Mouse (Mus musculus): ENCODE results near the gene Wnt4. TPM values are rescaled to one million over a fixed set of nuclear protein-coding genes. Genes with fewer than 3 reads are reported as not detected.

Wnt4 gene
- polyA plus RNA-seq, 1 experiment from 2014 or later = 2.7 TPM

DNA sequence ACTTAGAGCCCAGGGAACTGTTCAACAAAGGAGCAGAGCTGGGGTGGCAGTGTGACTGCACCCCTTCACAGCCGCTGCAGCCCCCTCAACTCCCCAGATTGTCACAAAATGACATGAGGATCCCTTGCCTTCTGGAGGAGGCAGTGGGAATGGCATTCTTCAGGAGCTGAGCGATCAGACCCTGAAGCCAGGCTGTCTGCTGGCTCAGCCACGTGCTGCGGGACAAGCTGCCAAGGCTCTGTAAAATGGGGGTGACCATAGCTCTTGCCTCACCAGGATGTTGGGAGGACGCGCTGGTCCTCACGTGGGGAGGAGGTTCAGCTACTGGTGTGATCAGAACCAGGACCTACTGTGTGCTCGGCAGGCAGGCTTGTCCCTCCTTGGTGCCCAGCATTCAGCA lies 17.7 kb downstream of the Wnt4 start:
- no peaks in the 10 kb centered on the region for H3K27me3 ChIP-seq (ENCODE audit: control insufficient read depth, insufficient read depth, low read depth, low read length)
- no peak overlapping the region for H3K4me2 ChIP-seq (ENCODE audit: low read length)
- no peak overlapping the region for H3K9ac ChIP-seq (ENCODE audit: low read depth, low read length)
- H3K36me3 ChIP-seq (ENCODE audit: control insufficient read depth, insufficient read depth, low read length) = no peaks in the 10 kb centered on the region
- no peak for ATAC-seq
- 85% methylated on average over 8 of the region's 8 CpGs for WGBS
- no peak overlapping the region for H3K4me3 ChIP-seq (ENCODE audit: low read depth, low read length)
- H3K27ac ChIP-seq (ENCODE audit: low read length) = no peak overlapping the region
- no peaks in the 10 kb centered on the region for H3K9me3 ChIP-seq (replicated peaks; ENCODE audit: control insufficient read depth, low read length, poor library complexity, severe bottlenecking)
- H3K4me1 ChIP-seq (ENCODE audit: control insufficient read depth, insufficient read depth, low read length) = no peaks in the 10 kb centered on the region

DNA sequence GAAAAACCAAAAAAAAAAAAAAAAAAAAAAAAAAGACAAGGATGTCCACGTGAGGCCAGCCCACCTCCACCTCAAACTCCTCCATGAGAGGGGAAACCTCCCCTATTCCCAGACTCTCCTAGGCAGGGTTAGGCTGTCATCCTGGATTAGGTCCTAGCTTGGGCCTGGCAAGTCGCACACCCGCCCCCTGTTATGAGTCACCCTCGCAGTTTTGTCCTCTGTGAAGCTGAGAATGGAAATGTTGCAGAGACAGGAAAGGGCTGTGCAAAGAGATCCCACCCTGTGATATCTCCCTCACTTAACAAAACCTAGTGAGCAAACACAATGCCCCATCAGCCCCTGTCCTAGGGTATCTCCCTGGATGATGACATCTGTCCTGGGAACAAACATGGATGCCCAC lies 20.3 kb downstream of the Wnt4 start:
- Histone ChIP-seq H3K4me3 (ENCODE audit: low read depth, low read length) (no peak overlapping the region), H3K4me1 (ENCODE audit: control insufficient read depth, insufficient read depth, low read length) (0 out of 2 replicates have a peak, but pooled peaks cover 3% of the 10 kb centered on the region), H3K27me3 (ENCODE audit: control insufficient read depth, insufficient read depth, low read depth, low read length) (no peaks in the 10 kb centered on the region), H3K27ac (ENCODE audit: low read length) (no peak overlapping the region), H3K36me3 (ENCODE audit: control insufficient read depth, insufficient read depth, low read length) (no peaks in the 10 kb centered on the region), H3K4me2 (ENCODE audit: low read length) (no peak overlapping the region), H3K9ac (ENCODE audit: low read depth, low read length) (no peak overlapping the region), H3K9me3 (replicated peaks; ENCODE audit: control insufficient read depth, low read length, poor library complexity, severe bottlenecking) (no peaks in the 10 kb centered on the region)
- 93% methylated on average over 4 of the region's 4 CpGs for WGBS
- no peak for ATAC-seq

DNA sequence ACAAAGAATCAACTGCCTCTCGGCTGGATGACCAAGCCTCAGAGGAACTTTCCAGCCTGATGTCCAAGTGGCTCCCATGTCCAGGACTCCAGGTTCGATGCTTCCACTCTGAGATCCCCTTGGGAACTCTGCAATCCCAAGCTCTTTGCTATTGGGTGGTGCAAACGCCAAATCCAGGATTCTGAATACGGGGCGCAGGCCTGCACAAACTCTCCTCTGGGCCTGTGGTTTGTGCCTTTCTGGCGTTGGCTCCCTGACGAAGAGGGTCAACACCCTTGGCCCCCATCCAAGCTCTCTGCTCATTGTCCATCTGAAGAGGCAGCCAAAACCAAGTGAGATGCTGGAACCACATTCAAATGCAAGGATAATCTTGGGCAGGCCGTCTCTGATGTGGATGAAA lies 21.1 kb downstream of the Wnt4 start:
- no peak for ATAC-seq
- H3K27ac ChIP-seq (ENCODE audit: low read length) = no peak overlapping the region
- H3K27me3 ChIP-seq (ENCODE audit: control insufficient read depth, insufficient read depth, low read depth, low read length) = no peaks in the 10 kb centered on the region
- 0 out of 2 replicates have a peak, but pooled peaks cover 3% of the 10 kb centered on the region for H3K4me1 ChIP-seq (ENCODE audit: control insufficient read depth, insufficient read depth, low read length)
- 73% methylated on average over 8 of the region's 8 CpGs for WGBS
- H3K9ac ChIP-seq (ENCODE audit: low read depth, low read length) = no peak overlapping the region
- no peak overlapping the region for H3K4me2 ChIP-seq (ENCODE audit: low read length)
- H3K4me3 ChIP-seq (ENCODE audit: low read depth, low read length) = no peak overlapping the region
- no peaks in the 10 kb centered on the region for H3K9me3 ChIP-seq (replicated peaks; ENCODE audit: control insufficient read depth, low read length, poor library complexity, severe bottlenecking)
- no peaks in the 10 kb centered on the region for H3K36me3 ChIP-seq (ENCODE audit: control insufficient read depth, insufficient read depth, low read length)

DNA sequence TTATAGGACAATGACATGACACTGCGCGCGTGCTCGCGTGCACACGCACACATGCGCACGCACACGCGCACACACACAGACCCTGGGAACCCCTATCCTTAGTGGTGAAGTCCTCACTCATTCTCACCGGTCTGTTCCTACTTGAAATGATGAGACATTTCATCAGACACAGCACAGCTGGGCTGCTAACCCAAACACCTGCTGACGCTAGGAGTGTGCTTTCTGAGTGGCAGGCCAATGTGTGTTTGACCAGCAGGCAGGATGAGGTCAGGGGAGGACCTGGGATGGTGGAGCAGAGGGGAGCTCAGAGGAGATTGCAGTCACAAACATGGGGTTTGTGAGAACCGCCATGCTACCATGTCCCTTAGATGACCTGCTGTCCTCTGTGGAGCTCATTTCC lies 22.9 kb downstream of the Wnt4 start:
- Histone ChIP-seq H3K9ac (ENCODE audit: low read depth, low read length) (no peak overlapping the region), H3K9me3 (replicated peaks; ENCODE audit: control insufficient read depth, low read length, poor library complexity, severe bottlenecking) (no peaks in the 10 kb centered on the region), H3K36me3 (ENCODE audit: control insufficient read depth, insufficient read depth, low read length) (no peaks in the 10 kb centered on the region), H3K27me3 (ENCODE audit: control insufficient read depth, insufficient read depth, low read depth, low read length) (no peaks in the 10 kb centered on the region), H3K27ac (ENCODE audit: low read length) (no peak overlapping the region), H3K4me2 (ENCODE audit: low read length) (no peak overlapping the region), H3K4me3 (ENCODE audit: low read depth, low read length) (no peak overlapping the region), H3K4me1 (ENCODE audit: control insufficient read depth, insufficient read depth, low read length) (0 out of 2 replicates have a peak, but pooled peaks cover 3% of the 10 kb centered on the region)
- WGBS = 96% methylated on average over 13 of the region's 13 CpGs
- no peak for ATAC-seq

DNA sequence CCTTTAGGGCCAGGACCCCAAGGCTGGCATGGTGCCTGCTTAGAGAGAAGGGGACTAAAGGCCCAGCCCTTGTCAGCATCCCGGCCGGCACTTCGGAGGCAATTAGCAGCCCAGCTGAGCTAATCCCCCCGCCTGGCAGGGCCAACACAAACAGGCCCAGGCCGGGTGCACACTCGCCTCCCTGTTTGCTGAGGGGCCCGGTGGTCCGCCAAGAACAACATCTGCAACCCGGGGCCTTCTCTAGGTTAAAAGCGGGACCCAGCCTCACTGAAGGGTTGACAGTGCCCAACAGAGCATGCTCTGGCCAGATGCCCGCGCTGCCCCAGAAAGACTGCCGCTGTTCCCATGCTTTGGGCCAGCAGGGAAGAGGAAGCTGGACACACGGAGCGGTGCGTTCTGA lies 24.3 kb downstream of the Wnt4 start:
- Histone ChIP-seq H3K4me2 (ENCODE audit: low read length) (no peak overlapping the region), H3K36me3 (ENCODE audit: control insufficient read depth, insufficient read depth, low read length) (no peaks in the 10 kb centered on the region), H3K9me3 (replicated peaks; ENCODE audit: control insufficient read depth, low read length, poor library complexity, severe bottlenecking) (no peaks in the 10 kb centered on the region), H3K4me3 (ENCODE audit: low read depth, low read length) (no peak overlapping the region), H3K27ac (ENCODE audit: low read length) (no peak overlapping the region), H3K4me1 (ENCODE audit: control insufficient read depth, insufficient read depth, low read length) (0 out of 2 replicates have a peak, but pooled peaks cover 3% of the 10 kb centered on the region), H3K27me3 (ENCODE audit: control insufficient read depth, insufficient read depth, low read depth, low read length) (no peaks in the 10 kb centered on the region), H3K9ac (ENCODE audit: low read depth, low read length) (no peak overlapping the region)
- no peak for ATAC-seq
- WGBS = 59% methylated on average over 16 of the region's 16 CpGs

DNA sequence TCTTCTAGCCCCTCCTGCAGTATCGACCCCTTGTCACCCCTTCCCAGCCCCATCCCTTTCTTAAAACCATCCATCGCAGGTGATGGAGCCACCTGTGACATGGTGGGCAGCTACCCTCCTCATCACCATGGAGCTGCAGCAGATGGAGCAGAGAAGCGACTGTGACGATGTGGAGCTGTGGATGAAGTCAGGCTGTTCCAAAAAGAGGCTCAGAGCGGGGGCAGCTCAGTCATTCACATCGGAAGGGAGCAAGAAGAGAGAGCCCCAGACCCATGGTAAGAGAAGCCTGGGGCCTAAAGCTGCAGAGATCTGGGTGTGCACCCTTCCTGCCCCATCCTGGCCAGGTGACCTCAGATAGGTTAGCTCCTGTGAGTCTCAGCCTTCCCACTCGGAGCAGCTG lies 26.8 kb downstream of the Wnt4 start:
- no peak overlapping the region for H3K4me2 ChIP-seq (ENCODE audit: low read length)
- no peak overlapping the region for H3K4me3 ChIP-seq (ENCODE audit: low read depth, low read length)
- no peak for ATAC-seq
- no peak overlapping the region for H3K9ac ChIP-seq (ENCODE audit: low read depth, low read length)
- no peak overlapping the region for H3K27ac ChIP-seq (ENCODE audit: low read length)
- H3K27me3 ChIP-seq (ENCODE audit: control insufficient read depth, insufficient read depth, low read depth, low read length) = no peaks in the 10 kb centered on the region
- H3K4me1 ChIP-seq (ENCODE audit: control insufficient read depth, insufficient read depth, low read length) = peaks cover 5% of the 10 kb centered on the region; the same call in 1 of the 2 replicates
- H3K36me3 ChIP-seq (ENCODE audit: control insufficient read depth, insufficient read depth, low read length) = no peaks in the 10 kb centered on the region
- WGBS = 95% methylated on average over 7 of the region's 7 CpGs
- no peaks in the 10 kb centered on the region for H3K9me3 ChIP-seq (replicated peaks; ENCODE audit: control insufficient read depth, low read length, poor library complexity, severe bottlenecking)

DNA sequence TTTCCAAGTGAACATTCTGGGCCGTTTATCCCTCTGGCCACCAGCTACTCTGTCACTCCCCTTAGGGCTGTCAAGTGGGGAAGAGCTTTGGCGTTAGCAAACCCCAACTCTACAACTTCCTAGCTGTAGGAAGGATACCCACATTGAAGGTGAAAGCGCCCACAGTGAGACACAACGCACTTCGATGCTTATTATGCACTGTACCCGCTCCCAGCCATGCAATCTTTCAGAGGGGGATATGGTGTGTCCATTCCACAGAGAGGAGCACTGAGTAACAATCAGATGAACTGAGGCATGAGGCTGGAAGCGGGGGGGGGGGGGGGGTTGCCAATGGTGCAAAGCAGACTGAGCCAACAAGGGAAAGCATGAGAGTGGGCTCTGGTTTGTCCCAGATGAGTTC lies 27.8 kb downstream of the Wnt4 start:
- Histone ChIP-seq H3K9ac (ENCODE audit: low read depth, low read length) (no peak overlapping the region), H3K4me3 (ENCODE audit: low read depth, low read length) (no peak overlapping the region), H3K27ac (ENCODE audit: low read length) (no peak overlapping the region), H3K9me3 (replicated peaks; ENCODE audit: control insufficient read depth, low read length, poor library complexity, severe bottlenecking) (no peaks in the 10 kb centered on the region), H3K4me1 (ENCODE audit: control insufficient read depth, insufficient read depth, low read length) (peaks cover 5% of the 10 kb centered on the region; the same call in 1 of the 2 replicates), H3K27me3 (ENCODE audit: control insufficient read depth, insufficient read depth, low read depth, low read length) (no peaks in the 10 kb centered on the region), H3K4me2 (ENCODE audit: low read length) (no peak overlapping the region), H3K36me3 (ENCODE audit: control insufficient read depth, insufficient read depth, low read length) (no peaks in the 10 kb centered on the region)
- ATAC-seq = no peak
- WGBS = 93% methylated on average over 6 of the region's 7 CpGs

DNA sequence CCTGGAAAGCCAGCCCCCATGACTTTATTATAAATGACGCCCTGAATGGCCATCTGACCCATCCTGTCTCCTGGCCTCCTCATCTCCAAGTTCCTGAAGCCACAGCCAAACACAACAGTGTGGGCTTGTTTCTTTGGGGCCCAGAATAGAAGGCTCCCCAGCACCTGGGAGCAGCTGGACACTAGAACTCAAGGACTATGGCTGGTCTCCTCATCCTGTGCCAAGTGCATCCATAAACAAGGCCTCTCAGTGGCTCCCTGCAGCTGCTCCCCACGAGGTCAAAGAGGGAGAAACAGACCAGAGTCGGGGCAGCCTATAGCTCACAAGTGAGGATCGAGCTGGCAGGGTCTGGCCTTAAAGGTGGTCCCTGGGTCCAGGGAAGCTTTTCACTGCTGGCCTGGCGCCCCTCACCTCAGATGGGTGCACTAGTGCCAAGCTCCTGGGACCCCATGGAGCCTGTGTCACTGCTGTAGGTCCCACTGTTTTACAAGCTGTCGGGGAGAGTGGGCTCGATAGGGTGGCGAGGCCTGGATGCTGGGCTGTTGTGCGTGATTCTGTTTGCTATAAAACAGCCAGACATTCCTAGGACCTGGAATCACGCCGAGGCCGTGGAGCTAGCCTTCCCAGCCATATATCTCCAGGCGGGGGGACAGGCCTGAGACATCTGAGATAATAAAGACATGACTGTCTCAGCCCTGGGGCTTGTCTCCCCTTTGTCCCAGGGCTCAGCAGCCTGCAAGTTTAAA lies 28.7 kb downstream of the Wnt4 start:
- Histone ChIP-seq H3K4me3 (ENCODE audit: low read depth, low read length) (no peak overlapping the region), H3K4me2 (ENCODE audit: low read length) (no peak overlapping the region), H3K9ac (ENCODE audit: low read depth, low read length) (peak overlapping the region; percentile 16; the same call in 1 of the 2 replicates), H3K9me3 (replicated peaks; ENCODE audit: control insufficient read depth, low read length, poor library complexity, severe bottlenecking) (no peaks in the 10 kb centered on the region), H3K4me1 (ENCODE audit: control insufficient read depth, insufficient read depth, low read length) (peaks cover 5% of the 10 kb centered on the region; the same call in 1 of the 2 replicates), H3K27ac (ENCODE audit: low read length) (no peak overlapping the region), H3K27me3 (ENCODE audit: control insufficient read depth, insufficient read depth, low read depth, low read length) (no peaks in the 10 kb centered on the region), H3K36me3 (ENCODE audit: control insufficient read depth, insufficient read depth, low read length) (no peaks in the 10 kb centered on the region)
- ATAC-seq = no peak
- 70% methylated on average over 13 of the region's 13 CpGs for WGBS

DNA sequence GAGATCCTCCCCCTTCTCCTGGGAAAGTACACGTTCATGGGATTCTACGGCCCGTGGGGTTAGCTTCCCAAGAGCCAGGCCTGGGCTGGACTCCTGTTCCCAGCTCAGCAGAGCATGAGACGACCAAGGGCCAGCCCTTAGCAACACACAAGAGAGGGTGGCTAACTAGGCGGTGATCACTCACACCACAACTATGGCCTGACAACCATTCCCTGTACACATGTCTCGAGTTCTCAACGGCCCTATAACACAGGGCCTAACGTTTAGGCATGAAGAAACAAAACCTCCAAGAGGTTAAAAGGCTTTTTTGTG lies 29.2 kb downstream of the Wnt4 start:
- no peak overlapping the region for H3K27ac ChIP-seq (ENCODE audit: low read length)
- H3K4me1 ChIP-seq (ENCODE audit: control insufficient read depth, insufficient read depth, low read length) = peaks cover 3% of the 10 kb centered on the region; the same call in 1 of the 2 replicates
- H3K9ac ChIP-seq (ENCODE audit: low read depth, low read length) = no peak overlapping the region
- ATAC-seq = no peak
- H3K4me2 ChIP-seq (ENCODE audit: low read length) = no peak overlapping the region
- no peaks in the 10 kb centered on the region for H3K9me3 ChIP-seq (replicated peaks; ENCODE audit: control insufficient read depth, low read length, poor library complexity, severe bottlenecking)
- H3K4me3 ChIP-seq (ENCODE audit: low read depth, low read length) = no peak overlapping the region
- WGBS = 56% methylated on average over 8 of the region's 8 CpGs
- H3K36me3 ChIP-seq (ENCODE audit: control insufficient read depth, insufficient read depth, low read length) = no peaks in the 10 kb centered on the region
- no peaks in the 10 kb centered on the region for H3K27me3 ChIP-seq (ENCODE audit: control insufficient read depth, insufficient read depth, low read depth, low read length)

Data from midbrain, embryonic 16.5 days (tissue).